Mouse (Mus musculus) thymus, postnatal 10 days (tissue): ENCODE data around the gene Sacm1l.
A peak's percentile ranks its signal among the peaks of the same experiment; 100 is the strongest.

Experiments
- DNase-seq, 2 experiments: peaks; one replicate each; pipeline ENCODE4 v3.0.0; 2021; ENCODE audit warnings: low spot score in 2 of 2

Gene Sacm1l

DNA sequence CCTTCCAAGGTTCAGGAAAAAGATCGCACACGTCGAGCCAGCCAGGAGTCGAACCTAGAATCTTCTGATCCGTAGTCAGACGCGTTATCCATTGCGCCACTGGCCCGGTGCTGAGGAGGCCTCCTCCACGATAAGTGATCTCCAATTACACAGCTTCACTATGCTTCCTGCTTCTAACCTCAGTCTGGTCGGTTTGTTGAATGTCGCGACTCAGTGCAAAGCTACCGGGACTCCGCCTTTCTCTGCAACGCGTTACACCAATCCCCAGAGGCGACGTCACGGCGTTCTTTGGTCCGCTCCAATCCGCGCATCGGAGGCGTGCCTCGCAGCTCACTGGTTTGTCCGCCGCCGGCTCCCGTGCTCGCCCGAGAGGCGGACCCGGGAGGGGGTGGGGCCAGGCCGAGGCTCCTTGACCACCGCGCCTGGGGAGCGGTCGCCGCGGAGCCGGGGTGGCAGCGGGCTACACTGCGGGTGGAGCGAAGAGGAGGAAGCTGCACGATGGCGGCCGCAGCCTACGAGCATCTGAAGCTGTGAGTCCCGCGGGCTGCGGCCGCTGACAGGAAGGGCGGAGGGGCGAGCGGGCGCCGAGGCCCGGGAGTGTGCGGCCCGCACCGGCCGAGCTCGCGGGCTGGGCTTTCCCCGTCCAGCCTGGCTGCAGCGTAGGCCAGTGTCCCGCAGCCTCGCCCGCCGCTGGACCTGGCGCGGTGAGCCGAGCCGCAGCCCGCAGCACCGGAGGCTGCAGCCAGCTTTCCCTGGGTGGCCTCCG, at the start of gene Sacm1l:
Sacm1l (plus strand) TSS at position 368 of the 766 bp plus-strand sequence.
- DNase-seq, result peak; percentile 96 to 97

DNA sequence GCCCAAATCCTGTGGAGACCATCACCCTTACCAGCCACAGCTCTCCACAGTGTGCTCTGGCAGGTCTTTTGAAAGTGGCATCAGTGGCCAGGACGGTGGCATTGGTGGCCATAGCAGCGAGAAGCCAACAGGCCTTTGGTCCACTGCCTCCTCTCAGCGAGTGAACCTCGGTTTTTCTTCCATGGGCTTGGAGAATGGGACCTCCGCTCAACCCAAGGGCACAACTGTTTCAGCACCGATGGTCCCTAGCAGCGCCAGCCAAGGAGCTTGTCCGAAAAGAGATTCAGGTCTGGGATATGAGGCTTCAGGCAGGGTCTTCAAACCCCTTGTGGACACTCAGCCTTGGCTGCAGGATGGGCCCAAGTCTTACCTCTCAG, 49.7 kb upstream of the Sacm1l start:
- no peak for DNase-seq

- DNase-seq, result peak in 1 of 2 experiments; percentile 12
Measured at GRCm38 (mm10) chr9:123480253-123480921, 49.2 kb upstream of the Sacm1l start.

- DNase-seq, result no peak
Measured at GRCm38 (mm10) chr9:123481136-123481535, 48.4 kb upstream of the Sacm1l start.

- DNase-seq, result no peak
Measured at GRCm38 (mm10) chr9:123483598-123483997, 46.0 kb upstream of the Sacm1l start.

GRCm38 (mm10) chr9:123484830-123485229, 44.7 kb upstream of the Sacm1l start:
- DNase-seq, result no peak

DNA sequence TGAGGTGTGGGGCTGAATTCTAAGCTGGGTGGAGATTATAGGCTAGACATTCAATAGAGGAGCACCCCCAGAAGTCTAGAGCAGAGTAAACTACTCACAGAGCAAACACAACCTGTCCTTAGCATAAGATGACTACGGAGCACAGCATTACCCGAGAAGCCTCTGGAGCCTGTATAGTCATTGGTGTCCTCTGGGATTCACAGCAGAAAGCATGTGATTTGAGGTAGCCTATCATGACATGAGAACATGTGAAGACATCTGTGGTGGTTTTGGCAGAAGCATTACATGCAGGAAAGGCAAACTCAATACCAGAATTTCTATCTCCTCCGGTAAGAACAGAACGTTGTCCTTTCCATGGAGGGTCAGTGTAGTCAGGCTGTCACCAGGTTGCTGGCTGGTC, 44.0 kb upstream of the Sacm1l start:
- no peak for DNase-seq

DNA sequence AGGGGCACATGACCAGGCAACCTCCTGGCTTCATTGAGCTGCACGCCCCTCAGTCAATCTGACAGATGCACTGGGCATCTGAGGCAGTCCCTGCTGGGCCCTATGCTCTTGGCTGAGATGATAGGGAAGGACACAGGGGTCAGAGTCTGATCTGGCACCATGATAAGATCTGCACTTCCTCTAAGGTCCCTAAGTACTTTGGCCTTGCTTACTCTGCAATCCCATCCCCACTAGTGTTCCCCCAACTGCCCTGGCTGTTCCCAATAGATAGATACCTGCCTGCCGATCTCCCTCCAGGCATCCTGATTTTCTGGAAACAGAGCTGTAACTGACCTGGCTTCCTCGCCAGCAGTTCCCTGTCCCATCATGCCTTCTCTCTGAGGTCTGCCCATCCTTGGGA, 42.9 kb upstream of the Sacm1l start:
- DNase-seq, result no peak

DNA sequence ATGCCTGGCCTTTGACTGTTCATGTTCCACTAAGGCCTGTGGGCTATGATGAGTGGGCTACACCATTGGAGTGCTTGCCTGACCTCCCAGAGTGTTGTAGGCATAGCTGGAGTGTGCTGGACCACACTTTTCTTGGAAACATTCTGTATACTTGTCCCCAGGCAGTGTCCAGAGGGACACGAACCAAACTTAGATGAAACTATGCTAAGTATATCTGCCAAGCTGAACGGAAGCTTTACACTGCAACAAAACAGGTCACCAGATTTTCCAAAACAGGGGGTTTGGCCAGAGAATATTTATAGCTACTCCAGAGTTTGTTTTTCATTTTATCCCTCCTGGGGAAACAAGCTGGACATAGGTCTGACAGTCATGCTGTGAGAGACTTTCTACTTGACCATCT, 40.5 kb upstream of the Sacm1l start:
- DNase-seq, result no peak

DNA sequence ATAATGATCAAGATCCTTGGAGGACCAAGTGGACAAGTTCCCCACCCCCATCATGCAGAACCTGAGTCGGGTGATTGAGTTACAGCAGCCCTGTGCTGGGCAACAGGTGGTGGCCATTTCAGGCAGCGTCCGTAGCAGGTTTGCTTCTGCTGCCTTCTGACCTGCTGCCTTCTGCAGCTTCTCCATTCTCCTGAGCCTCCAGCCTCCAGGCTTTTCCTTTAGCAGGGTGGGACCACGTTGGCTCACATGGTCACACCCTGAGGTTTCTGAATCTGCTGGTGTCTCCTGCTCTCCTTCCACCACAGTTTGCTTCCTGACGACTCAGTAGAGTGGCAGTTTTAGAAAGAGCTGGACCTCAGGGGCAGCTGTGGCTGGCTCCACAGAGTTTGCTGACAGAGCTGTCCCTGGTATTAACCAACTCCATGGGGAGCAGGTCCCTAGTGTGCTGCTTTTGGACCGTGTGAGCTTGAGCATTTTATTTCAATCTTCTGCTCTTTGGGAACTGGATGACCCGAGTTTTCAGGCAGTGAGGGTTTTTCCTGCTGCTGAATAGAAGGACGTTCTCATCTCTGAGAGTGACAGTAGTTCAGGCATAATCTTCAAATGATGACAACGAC, 39.7 kb upstream of the Sacm1l start:
- no peak for DNase-seq

- DNase-seq, result no peak
Measured at GRCm38 (mm10) chr9:123490930-123491329, 38.6 kb upstream of the Sacm1l start.

DNA sequence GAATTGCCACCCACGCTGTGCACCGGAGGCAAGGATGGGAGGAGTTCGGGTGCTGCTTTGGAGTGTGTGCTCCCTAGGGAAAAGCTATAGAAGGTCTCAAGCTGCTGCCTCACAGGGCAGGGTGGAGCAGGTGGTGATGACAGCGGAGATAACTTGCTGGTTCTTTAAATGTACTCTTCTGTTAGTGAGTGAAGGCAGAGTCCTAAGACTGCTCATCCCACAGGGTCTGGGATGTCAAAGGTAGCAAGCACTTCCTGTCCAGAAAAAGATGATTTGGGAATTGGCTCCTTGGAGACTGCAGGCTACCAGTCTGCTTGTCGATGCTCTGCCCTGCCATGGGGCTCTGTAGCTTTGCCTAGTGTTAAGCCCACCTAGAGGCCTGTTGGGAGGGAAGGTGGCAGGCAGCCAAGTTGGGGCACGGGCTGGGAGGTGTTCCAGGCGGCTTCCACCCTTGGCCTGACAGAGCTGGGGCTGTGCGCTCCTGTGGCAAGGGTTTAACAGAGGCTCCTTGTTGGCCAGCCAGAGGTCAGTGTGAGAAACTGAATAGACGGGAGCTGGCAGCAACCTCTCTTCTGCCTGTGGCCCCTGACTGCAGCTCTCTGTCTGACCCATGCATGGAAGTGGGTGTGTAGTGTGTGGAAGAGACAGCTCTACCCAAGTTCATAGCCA, 37.5 kb upstream of the Sacm1l start:
- DNase-seq, result no peak

DNA sequence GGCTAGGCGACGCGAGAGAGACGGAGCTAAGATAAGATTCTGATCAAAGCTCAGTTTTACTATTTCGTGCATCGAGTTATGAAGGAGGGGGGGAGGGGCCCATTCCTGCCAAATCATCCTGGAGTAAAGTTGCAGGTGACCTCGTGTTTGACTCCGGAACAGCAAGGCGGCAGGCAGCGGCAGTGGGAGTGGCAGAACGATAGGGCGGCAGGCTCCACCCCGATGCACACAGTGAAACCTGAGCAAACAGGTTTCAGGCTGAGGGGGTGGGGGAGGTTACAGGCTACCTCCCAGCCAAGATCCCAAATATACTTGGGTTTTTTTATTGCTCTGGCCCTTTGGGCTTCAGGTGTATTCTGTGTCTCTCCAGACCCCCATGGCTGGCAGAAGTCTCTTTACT, 32.9 kb upstream of the Sacm1l start:
- DNase-seq, result no peak

DNA sequence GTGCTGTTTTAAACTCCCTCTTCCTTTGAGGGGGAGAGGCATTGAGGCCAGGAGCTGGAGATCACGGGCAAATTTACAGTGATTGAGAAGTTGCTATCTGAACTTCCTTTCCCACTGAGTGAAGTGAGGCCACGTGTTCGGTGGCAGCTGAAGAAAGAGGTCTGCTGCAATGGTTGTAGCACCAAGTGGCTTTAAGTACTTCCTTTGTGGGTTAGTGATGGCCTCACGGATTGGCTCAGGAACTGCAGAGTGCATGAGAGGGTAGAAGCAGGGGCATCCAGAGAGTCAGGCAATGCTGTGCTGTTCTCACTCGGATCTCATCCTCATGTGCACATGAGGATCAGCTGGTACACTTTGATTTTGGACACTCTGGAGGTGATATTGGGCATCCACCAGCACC, 31.7 kb upstream of the Sacm1l start:
- peak; percentile 12 to 21 for DNase-seq

DNA sequence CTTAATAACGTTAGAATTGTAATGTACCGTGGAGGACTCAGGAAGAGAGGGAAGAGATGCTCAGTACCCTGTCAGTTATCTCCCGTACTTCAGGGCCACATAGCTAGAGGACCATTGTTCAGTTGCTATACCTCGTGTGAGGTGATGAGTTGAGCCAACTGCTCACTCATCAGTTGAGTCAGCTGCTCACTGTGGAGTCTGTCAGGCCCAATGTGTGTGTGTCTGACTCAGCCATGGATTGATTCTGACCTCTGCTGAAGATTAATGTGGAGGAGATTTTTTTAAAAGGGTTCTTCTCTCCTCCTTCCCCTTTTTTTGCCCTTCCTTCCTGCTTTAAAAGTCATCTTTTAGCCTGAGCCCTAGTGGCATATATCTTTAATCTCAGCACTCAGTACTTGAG, 29.1 kb upstream of the Sacm1l start:
- no peak for DNase-seq

DNA sequence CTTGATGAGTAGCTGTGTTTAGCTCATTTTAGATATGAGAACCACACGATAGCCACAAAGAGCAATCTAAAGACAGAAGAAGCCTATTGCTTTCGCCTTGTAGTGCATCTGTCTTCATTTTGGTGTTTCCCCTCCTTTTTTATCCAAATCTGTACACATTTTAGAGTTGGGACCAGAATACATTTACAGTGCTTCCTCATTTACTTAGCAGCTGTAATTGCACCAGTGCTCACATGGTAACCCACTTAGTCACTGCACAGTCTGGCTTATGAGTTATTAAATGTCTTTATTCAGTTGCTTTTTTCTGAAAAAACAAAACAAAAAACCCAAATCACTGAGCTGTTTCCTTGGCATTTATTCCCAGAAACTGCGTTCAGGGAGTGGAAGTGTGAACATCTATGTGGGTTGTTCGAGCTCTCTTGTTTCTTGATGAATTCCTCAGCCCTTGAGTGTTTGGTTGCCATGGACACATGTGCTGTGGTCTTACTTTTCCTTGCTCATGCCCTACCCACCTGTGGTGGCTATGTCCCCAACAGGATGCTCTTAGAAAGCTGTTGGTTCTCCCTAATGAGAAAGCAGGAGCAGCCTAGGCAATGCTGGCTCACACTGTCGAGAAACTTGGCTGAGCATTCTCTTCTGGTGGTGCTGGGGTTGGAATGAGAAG, 26.3 kb upstream of the Sacm1l start:
- DNase-seq, result no peak

GRCm38 (mm10) chr9:123504325-123504724, 25.2 kb upstream of the Sacm1l start:
- DNase-seq, result peak; percentile 56 to 79

DNA sequence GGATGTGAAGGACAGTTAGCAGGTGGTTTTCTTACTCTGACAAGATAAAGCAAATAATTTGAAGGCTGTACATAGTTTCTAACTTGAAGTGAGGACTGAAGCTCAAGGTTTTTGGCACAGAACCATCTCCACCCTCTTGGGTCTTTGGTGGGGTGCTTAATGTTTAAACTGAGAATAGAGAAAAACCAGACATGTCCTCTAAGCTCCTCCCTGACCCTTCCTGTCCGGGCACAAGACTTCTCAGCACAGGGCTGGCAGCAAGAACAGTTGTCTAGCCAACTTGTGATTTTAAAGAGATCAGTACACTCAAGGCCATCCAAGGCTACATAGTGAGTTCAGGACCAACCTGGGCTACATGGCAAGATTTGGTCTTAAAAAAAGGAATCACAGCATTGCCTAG, 24.0 kb upstream of the Sacm1l start:
- DNase-seq, result no peak

- DNase-seq, result no peak
Measured at GRCm38 (mm10) chr9:123506270-123507146, 23.1 kb upstream of the Sacm1l start.

- no peak for DNase-seq
Measured at GRCm38 (mm10) chr9:123507380-123507779, 22.2 kb upstream of the Sacm1l start.

GRCm38 (mm10) chr9:123508986-123509385, 20.6 kb upstream of the Sacm1l start:
- DNase-seq, result no peak
